Mouse (Mus musculus): ENCODE results near the gene Tdpoz2. TPM values are rescaled to one million over a fixed set of nuclear protein-coding genes. Genes with fewer than 3 reads are reported as not detected.
"Not testable (repeated sequence)": the region's sequence is repeated elsewhere in the genome, so short reads cannot be mapped to it uniquely, and the experiment has no call there.

The Tdpoz2 gene
- polyA plus RNA-seq, 1 experiment from 2014 or later: not detected

- not testable (repeated sequence) for H3K4me2 ChIP-seq (replicated peaks; ENCODE audit: low read depth); H3K4me1 ChIP-seq (replicated peaks; ENCODE audit: control insufficient read depth, insufficient read depth, low read length); H3K27ac ChIP-seq (ENCODE audit: low read depth, low read length); H3K27me3 ChIP-seq (replicated peaks; ENCODE audit: control insufficient read depth, insufficient read depth, low read length); H3K9me3 ChIP-seq (ENCODE audit: control insufficient read depth); H3K9ac ChIP-seq (ENCODE audit: low read depth, low read length); H3K36me3 ChIP-seq (ENCODE audit: control insufficient read depth, insufficient read depth); ATAC-seq; H3K4me3 ChIP-seq (ENCODE audit: low read depth, low read length)
- TF ChIP-seq CTCF (IDR thresholded peaks at IDR 0.05; ENCODE audit: low read depth): peak; percentile 82
These were observed 43.5 kb downstream of the Tdpoz2 start for GRCm38 (mm10) chr3:93608970-93609369.

- 79% methylated on average over 1 of the region's 1 CpGs for WGBS
- H3K4me2 ChIP-seq (replicated peaks; ENCODE audit: low read depth): no peak overlapping the region
- H3K4me3 ChIP-seq (ENCODE audit: low read depth, low read length): no peak overlapping the region
- no peaks in the 10 kb centered on the region for H3K9me3 ChIP-seq (ENCODE audit: control insufficient read depth)
- H3K27me3 ChIP-seq (replicated peaks; ENCODE audit: control insufficient read depth, insufficient read depth, low read length): no peaks in the 10 kb centered on the region
- peaks cover 7% of the 10 kb centered on the region; the same call in 1 of the 2 replicates for H3K4me1 ChIP-seq (replicated peaks; ENCODE audit: control insufficient read depth, insufficient read depth, low read length)
- H3K9ac ChIP-seq (ENCODE audit: low read depth, low read length): no peak overlapping the region
- H3K36me3 ChIP-seq (ENCODE audit: control insufficient read depth, insufficient read depth): no peaks in the 10 kb centered on the region
- no peak for TF ChIP-seq CTCF (IDR thresholded peaks at IDR 0.05; ENCODE audit: low read depth)
- no peak overlapping the region for H3K27ac ChIP-seq (ENCODE audit: low read depth, low read length)
- no peak for ATAC-seq
These were observed 50.6 kb downstream of the Tdpoz2 start for GRCm38 (mm10) chr3:93601903-93602302.

Other genes with a start within 250 kb of the Tdpoz2 start
- gene Tchh, start 210.4 kb downstream of the Tdpoz2 start, polyA plus RNA-seq (2015; fragmentation: Nextera tagmentation; extraction: Ambion mirVana): 2.5 and 3.7 TPM in 2 replicates
- 0.12 and 0.27 TPM in 2 replicates for gene Tchhl1, start 183.9 kb downstream of the Tdpoz2 start, polyA plus RNA-seq (2015; fragmentation: Nextera tagmentation; extraction: Ambion mirVana)
- gene S100a11, start 132.2 kb downstream of the Tdpoz2 start, polyA plus RNA-seq (2015; fragmentation: Nextera tagmentation; extraction: Ambion mirVana): 965 and 1,093 TPM in 2 replicates
- 733 and 887 TPM in 2 replicates for gene S100a10, start 97.6 kb downstream of the Tdpoz2 start, polyA plus RNA-seq (2015; fragmentation: Nextera tagmentation; extraction: Ambion mirVana)
- gene Tdpoz1, start 23.6 kb upstream of the Tdpoz2 start, polyA plus RNA-seq (2015; fragmentation: Nextera tagmentation; extraction: Ambion mirVana): not detected in 2 replicates
- gene Gm37596, start 40.4 kb upstream of the Tdpoz2 start, polyA plus RNA-seq (2015; fragmentation: Nextera tagmentation; extraction: Ambion mirVana): not detected in 2 replicates
- not detected in 2 replicates for gene Gm5773, start 120.3 kb upstream of the Tdpoz2 start, polyA plus RNA-seq (2015; fragmentation: Nextera tagmentation; extraction: Ambion mirVana)
- gene Tdpoz4, start 143.7 kb upstream of the Tdpoz2 start, polyA plus RNA-seq (2015; fragmentation: Nextera tagmentation; extraction: Ambion mirVana): not detected in 2 replicates
- gene Tdpoz3, start 173.3 kb upstream of the Tdpoz2 start, polyA plus RNA-seq (2015; fragmentation: Nextera tagmentation; extraction: Ambion mirVana): not detected in 2 replicates

Measured in intestine, postnatal 0 days (tissue).